Mouse (Mus musculus) midbrain, embryonic 10.5 days (tissue): ENCODE data around the gene Clasp1. TPM values are rescaled to one million over a fixed set of nuclear protein-coding genes. Genes with fewer than 3 reads are reported as not detected.
A peak's percentile ranks its signal among the peaks of the same experiment; 100 is the strongest.

Experiments
- DNase-seq: peaks from one replicate; pipeline ENCODE4 v3.0.0-alpha.2; 2017; ENCODE audit warnings: low spot score
- H3K27ac ChIP-seq: fragments of 300-500 bp; sonication (generic); replicated peaks from 2 replicates; pipeline ENCODE4 v1.5.1; 2016; ENCODE audit warnings: mild to moderate bottlenecking
- H3K27me3 ChIP-seq: fragments of 300-500 bp; sonication (generic); 2 replicates; pipeline ENCODE4 v1.6.1; 2016; ENCODE audit warnings: low read depth, mild to moderate bottlenecking; ENCODE audit not compliant: poor library complexity, severe bottlenecking
- H3K36me3 ChIP-seq: fragments of 300-500 bp; sonication (generic); 2 replicates; pipeline ENCODE4 v1.6.1; 2016; ENCODE audit warnings: mild to moderate bottlenecking, moderate library complexity
- H3K4me1 ChIP-seq: fragments of 300-500 bp; sonication (generic); 2 replicates; pipeline ENCODE4 v1.6.1; 2016
- H3K4me3 ChIP-seq: fragments of 300-500 bp; sonication (generic); 2 replicates; pipeline ENCODE4 v1.5.1; 2016; ENCODE audit warnings: mild to moderate bottlenecking, moderate library complexity
- H3K9me3 ChIP-seq: fragments of 300-500 bp; sonication (generic); replicated peaks from 2 replicates; pipeline ENCODE4 v1.6.1; 2016; ENCODE audit warnings: mild to moderate bottlenecking
- WGBS: fragments of 180-500 bp; shearing (Covaris S2); methylation state at CpG from one replicate; pipeline ENCODE4 v1.1.7; 2016; 5-methylcytosine and 5-hydroxymethylcytosine counted together
- polyA plus RNA-seq: library from polyadenylated mRNA; unstranded; fragments of >200 nt; fragmentation: Nextera tagmentation; extraction: Ambion mirVana; gene quantifications from 2 replicates; pipeline ENCODE4 v1.2.1, GENCODE M21; 2016

Clasp1 gene
- polyA plus RNA-seq, 1 experiment from 2014 or later, result 87.3 TPM

- peaks cover 87% of the 10 kb centered on the region for H3K36me3 ChIP-seq
- H3K27ac ChIP-seq, result no peak overlapping the region
- no peaks in the 10 kb centered on the region for H3K9me3 ChIP-seq
- no peaks in the 10 kb centered on the region for H3K4me1 ChIP-seq
- DNase-seq, result no peak
- 94% methylated on average over 6 of the region's 6 CpGs for WGBS
- H3K4me3 ChIP-seq, result no peak overlapping the region
- no peaks in the 10 kb centered on the region for H3K27me3 ChIP-seq
These were observed 150.2 kb downstream of the Clasp1 start for GRCm38 (mm10) chr1:118539046-118539445.

- DNase-seq, result no peak
- Histone ChIP-seq H3K36me3 (peaks cover 93% of the 10 kb centered on the region), H3K27ac (no peak overlapping the region), H3K4me1 (no peaks in the 10 kb centered on the region), H3K27me3 (no peaks in the 10 kb centered on the region), H3K4me3 (no peak overlapping the region), H3K9me3 (no peaks in the 10 kb centered on the region)
- 98% methylated on average over 7 of the region's 7 CpGs for WGBS
These were observed 154.0 kb downstream of the Clasp1 start for GRCm38 (mm10) chr1:118542880-118543279.

- Histone ChIP-seq H3K4me3 (no peak overlapping the region), H3K4me1 (no peaks in the 10 kb centered on the region), H3K9me3 (no peaks in the 10 kb centered on the region), H3K27me3 (no peaks in the 10 kb centered on the region), H3K36me3 (peaks cover 97% of the 10 kb centered on the region), H3K27ac (no peak overlapping the region)
- 89% methylated on average over 5 of the region's 5 CpGs for WGBS
- no peak for DNase-seq
These were observed 159.9 kb downstream of the Clasp1 start for GRCm38 (mm10) chr1:118548769-118549168.

- Histone ChIP-seq H3K4me1 (no peaks in the 10 kb centered on the region), H3K9me3 (no peaks in the 10 kb centered on the region), H3K4me3 (no peak overlapping the region), H3K27me3 (no peaks in the 10 kb centered on the region), H3K36me3 (peaks cover 98% of the 10 kb centered on the region), H3K27ac (no peak overlapping the region)
- DNase-seq, result no peak
- 98% methylated on average over 5 of the region's 5 CpGs for WGBS
These were observed 162.3 kb downstream of the Clasp1 start for GRCm38 (mm10) chr1:118551152-118551551.

GRCm38 (mm10) chr1:118552071-118552470 lies 163.2 kb downstream of the Clasp1 start:
- Histone ChIP-seq H3K27ac (no peak overlapping the region), H3K36me3 (peaks cover 98% of the 10 kb centered on the region), H3K4me3 (no peak overlapping the region), H3K9me3 (no peaks in the 10 kb centered on the region), H3K27me3 (no peaks in the 10 kb centered on the region), H3K4me1 (no peaks in the 10 kb centered on the region)
- DNase-seq, result no peak
- WGBS, result 96% methylated on average over 4 of the region's 4 CpGs

GRCm38 (mm10) chr1:118553045-118553444 lies 164.2 kb downstream of the Clasp1 start:
- H3K4me1 ChIP-seq, result no peaks in the 10 kb centered on the region
- no peak overlapping the region for H3K27ac ChIP-seq
- no peak overlapping the region for H3K4me3 ChIP-seq
- H3K9me3 ChIP-seq, result no peaks in the 10 kb centered on the region
- no peak for DNase-seq
- WGBS, result 88% methylated on average over 2 of the region's 2 CpGs
- peaks cover 98% of the 10 kb centered on the region for H3K36me3 ChIP-seq
- no peaks in the 10 kb centered on the region for H3K27me3 ChIP-seq

GRCm38 (mm10) chr1:118553451-118553850 lies 164.6 kb downstream of the Clasp1 start:
- H3K4me3 ChIP-seq, result no peak overlapping the region
- WGBS, result 93% methylated on average over 3 of the region's 3 CpGs
- H3K36me3 ChIP-seq, result peaks cover 96% of the 10 kb centered on the region

GRCm38 (mm10) chr1:118554961-118555360 lies 166.1 kb downstream of the Clasp1 start:
- Histone ChIP-seq H3K4me3 (no peak overlapping the region), H3K27ac (no peak overlapping the region), H3K27me3 (no peaks in the 10 kb centered on the region), H3K9me3 (no peaks in the 10 kb centered on the region), H3K4me1 (no peaks in the 10 kb centered on the region), H3K36me3 (peaks cover 91% of the 10 kb centered on the region)
- no peak for DNase-seq
- WGBS, result 94% methylated on average over 5 of the region's 5 CpGs

More at GRCm38 (mm10) chr1:118553451-118553850, 164.6 kb downstream of the Clasp1 start:
- Histone ChIP-seq H3K27ac (no peak overlapping the region), H3K9me3 (no peaks in the 10 kb centered on the region), H3K27me3 (no peaks in the 10 kb centered on the region), H3K4me1 (no peaks in the 10 kb centered on the region)
- no peak for DNase-seq

- H3K4me1 ChIP-seq, result no peaks in the 10 kb centered on the region
- no peak for DNase-seq
- H3K36me3 ChIP-seq, result peaks cover 91% of the 10 kb centered on the region
- no peaks in the 10 kb centered on the region for H3K9me3 ChIP-seq
- H3K4me3 ChIP-seq, result no peak overlapping the region
- no peaks in the 10 kb centered on the region for H3K27me3 ChIP-seq
- H3K27ac ChIP-seq, result no peak overlapping the region
- 90% methylated on average over 2 of the region's 2 CpGs for WGBS
These were observed 170.9 kb downstream of the Clasp1 start for GRCm38 (mm10) chr1:118559716-118560115.

- Histone ChIP-seq H3K9me3 (no peaks in the 10 kb centered on the region), H3K27me3 (no peaks in the 10 kb centered on the region), H3K27ac (no peak overlapping the region), H3K4me1 (no peaks in the 10 kb centered on the region), H3K4me3 (no peak overlapping the region), H3K36me3 (peaks cover 97% of the 10 kb centered on the region)
- no peak for DNase-seq
These were observed 175.7 kb downstream of the Clasp1 start for GRCm38 (mm10) chr1:118564561-118564960.

GRCm38 (mm10) chr1:118567659-118568058 lies 178.8 kb downstream of the Clasp1 start:
- Histone ChIP-seq H3K4me1 (no peaks in the 10 kb centered on the region), H3K9me3 (no peaks in the 10 kb centered on the region), H3K27me3 (no peaks in the 10 kb centered on the region), H3K36me3 (peaks cover 96% of the 10 kb centered on the region), H3K4me3 (no peak overlapping the region), H3K27ac (no peak overlapping the region)
- DNase-seq, result no peak
- 91% methylated on average over 3 of the region's 3 CpGs for WGBS

GRCm38 (mm10) chr1:118580174-118580702 lies 191.4 kb downstream of the Clasp1 start:
- Histone ChIP-seq H3K4me1 (no peaks in the 10 kb centered on the region), H3K27me3 (no peaks in the 10 kb centered on the region), H3K36me3 (peaks cover 64% of the 10 kb centered on the region), H3K27ac (no peak overlapping the region), H3K9me3 (no peaks in the 10 kb centered on the region), H3K4me3 (no peak overlapping the region)
- WGBS, result 87% methylated on average over 2 of the region's 2 CpGs
- no peak for DNase-seq

- 96% methylated on average over 8 of the region's 8 CpGs for WGBS
- H3K36me3 ChIP-seq, result peaks cover 55% of the 10 kb centered on the region
These were observed 192.3 kb downstream of the Clasp1 start for GRCm38 (mm10) chr1:118581179-118581578.

GRCm38 (mm10) chr1:118589721-118590120 lies 200.9 kb downstream of the Clasp1 start:
- no peak overlapping the region for H3K4me3 ChIP-seq
- H3K9me3 ChIP-seq, result no peaks in the 10 kb centered on the region
- peak overlapping the region; percentile 33; the same call in 1 of the 2 replicates for H3K27ac ChIP-seq
- no peaks in the 10 kb centered on the region for H3K27me3 ChIP-seq
- peaks cover 61% of the 10 kb centered on the region for H3K36me3 ChIP-seq
- DNase-seq, result no peak
- WGBS, result 68% methylated on average over 5 of the region's 5 CpGs
- peaks cover 9% of the 10 kb centered on the region for H3K4me1 ChIP-seq

More at GRCm38 (mm10) chr1:118581179-118581578, 192.3 kb downstream of the Clasp1 start:
- Histone ChIP-seq H3K4me1 (no peaks in the 10 kb centered on the region), H3K4me3 (no peak overlapping the region), H3K27ac (no peak overlapping the region), H3K27me3 (no peaks in the 10 kb centered on the region), H3K9me3 (no peaks in the 10 kb centered on the region)
- DNase-seq, result no peak
